Mouse (Mus musculus) cerebellum, adult 9-10 months (tissue): ENCODE results near the gene Fbxo2.
"Not testable (repeated sequence)": the region's sequence is repeated elsewhere in the genome, so short reads cannot be mapped to it uniquely, and the experiment has no call there.

Source experiments
- DNase-seq: peaks from one replicate; pipeline ENCODE4 v3.0.0; 2022

The Fbxo2 gene

DNA sequence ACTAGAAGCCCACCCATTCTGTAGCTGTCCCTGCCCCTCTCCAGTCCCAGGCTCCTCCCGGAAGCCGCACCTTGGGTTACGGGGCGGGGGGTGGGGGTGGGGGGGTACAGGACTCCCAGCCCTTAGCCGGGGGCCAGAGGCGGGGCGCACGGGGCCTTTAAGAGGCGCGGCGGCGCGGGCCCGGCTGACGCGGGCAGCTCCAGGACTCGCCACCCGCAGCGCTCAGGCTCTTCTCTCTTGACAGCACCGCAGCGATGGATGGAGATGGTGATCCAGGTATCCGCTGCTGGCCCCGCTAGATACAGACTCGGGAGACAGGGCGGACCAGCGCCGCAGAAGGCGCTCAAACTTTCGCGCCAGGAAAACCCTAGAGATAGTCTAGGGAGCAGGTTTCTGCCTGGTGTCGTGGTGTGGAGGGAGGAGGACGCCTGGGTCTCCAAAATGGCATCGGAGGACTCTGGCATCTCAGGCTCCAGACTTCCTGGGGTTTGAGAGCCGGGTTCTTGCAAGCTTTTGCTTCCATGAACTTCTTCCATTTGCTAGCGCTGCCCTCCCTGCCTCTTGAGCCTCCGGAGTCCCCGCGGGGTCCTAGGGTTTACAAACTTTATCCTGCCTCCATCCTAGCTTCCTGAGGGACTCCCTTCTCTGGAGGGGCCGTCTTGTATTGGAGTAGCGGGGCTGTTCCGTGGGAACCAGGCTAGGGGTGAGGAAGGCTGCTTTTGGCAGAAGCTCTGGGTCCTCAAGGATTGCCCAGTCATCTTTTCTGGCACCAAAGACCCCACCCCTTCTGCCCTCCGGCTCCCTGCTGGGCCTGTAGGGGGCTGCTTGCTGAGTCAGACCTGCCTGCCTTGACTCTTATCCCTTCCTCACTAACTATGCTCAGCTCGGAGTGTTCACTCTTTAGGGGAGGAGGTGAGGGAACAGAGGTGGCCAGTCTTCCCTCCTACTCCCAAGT, at the start of gene Fbxo2, which contains the start of gene Fbxo44:
Gene Fbxo2, plus strand, starts transcription at position 186 of the 955 bp plus-strand sequence.
Gene Fbxo44, minus strand, starts transcription at position 47 of the 955 bp plus-strand sequence.
- DNase-seq: peak; percentile 76

DNA sequence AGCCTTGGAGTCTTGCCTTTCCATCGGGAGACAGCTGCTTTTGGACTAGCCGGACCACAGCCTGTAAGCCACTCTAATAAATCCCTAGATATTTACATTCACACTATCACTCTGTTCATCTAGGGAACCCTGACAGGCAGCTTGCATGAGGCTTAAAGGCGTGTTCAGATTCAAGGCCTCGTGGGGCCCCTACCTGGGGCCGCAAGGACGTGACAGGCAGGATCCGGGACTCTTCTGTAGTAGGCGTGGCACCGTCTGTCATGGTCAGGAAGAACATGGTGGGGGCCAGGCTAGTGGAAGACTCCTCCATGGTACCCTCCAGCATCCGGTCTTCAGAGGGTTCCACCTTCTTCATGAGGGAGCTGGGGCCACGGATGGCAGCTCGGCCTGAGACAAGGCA, 47.9 kb upstream of the Fbxo2 start:
- no peak for DNase-seq

DNA sequence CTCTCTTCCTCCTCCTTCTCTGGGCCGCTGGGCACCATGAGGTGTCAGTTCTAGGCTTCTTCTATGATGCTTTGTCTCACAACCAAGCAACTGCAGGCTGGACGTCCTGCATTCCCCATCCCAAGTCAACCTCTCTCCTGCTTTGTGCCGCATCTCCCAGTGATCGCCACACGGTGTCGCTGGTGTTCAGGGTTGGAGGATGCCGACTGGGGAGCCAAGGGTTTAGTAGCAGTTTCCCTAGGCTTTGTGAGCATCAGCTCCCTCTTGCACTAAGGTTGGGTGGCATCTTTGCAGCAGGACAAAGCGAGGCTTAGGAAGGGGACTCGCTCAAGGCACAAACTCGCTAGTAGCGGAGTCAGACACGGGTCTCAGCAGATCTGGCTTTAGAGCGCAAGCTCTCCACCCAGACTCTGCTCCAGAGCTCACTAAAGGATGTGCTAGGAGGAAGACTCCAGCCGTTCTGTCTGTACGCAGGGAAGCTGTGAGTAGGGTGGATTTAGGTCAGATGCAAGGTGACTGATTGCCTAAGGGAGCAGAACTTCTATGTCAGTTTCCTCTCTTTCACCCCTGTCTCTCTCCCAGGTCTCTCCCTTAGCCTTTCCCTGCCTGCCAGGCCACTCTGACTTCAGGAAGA, 45.5 kb upstream of the Fbxo2 start:
- peak; percentile 85 for DNase-seq

DNA sequence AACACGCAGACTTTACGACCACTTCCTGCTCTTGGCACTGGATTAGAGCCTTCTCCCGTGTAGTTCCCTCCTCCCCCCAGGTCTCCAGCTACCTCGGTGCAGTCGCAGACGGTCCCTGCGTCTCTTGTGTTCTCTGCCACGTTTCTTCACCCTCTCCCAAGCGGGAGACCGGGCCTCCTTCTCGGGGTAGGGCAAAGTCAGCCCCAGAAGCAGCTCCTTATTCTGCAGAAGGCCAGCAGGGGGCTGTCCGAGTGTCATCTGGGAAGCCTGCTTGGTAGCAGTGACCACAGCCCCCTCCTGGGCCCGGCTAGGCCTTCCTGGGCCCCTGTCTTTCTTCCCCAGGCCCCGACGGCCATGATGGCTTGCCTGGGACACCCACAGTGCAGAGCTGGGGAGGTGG, 45.0 kb upstream of the Fbxo2 start:
- peak; percentile 32 for DNase-seq

DNA sequence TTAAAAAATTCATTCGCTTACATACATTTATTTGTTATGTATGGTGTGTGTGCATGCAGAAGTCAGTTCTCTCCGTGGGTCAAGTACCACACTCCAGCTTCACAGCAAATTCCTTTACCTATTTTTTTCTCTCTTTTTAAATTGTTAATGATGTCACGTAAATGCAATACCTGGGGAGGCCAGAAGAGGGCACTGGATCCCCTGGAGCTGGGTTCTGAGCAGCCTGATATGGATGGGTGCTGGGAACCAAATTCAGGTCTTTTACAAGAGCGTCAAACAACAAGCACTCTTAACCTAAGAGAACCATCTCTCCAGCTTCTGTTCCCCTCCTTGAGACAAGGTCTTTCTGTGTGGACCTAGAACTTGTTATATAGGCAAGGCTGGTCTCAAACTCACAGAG, 43.8 kb upstream of the Fbxo2 start:
- no peak for DNase-seq

DNA sequence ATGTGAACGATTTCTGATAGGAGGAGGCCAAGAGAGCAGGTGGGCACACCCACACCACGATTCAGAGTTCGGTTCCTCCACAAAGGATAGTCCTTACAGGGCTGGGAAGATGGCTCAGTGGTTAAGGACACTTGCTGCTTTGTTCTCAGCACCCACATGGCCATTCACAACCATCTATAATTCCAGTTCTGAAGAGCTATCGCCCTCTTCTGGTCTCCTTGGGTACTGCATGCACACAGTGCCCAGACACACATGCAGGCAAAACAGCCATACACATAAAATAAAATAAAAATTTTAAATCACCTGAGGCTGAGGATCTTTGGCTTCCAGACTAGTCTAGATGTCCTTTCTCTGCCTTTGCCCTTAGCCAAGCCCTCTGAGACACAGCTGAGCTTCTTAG, 43.0 kb upstream of the Fbxo2 start:
- no peak for DNase-seq

DNA sequence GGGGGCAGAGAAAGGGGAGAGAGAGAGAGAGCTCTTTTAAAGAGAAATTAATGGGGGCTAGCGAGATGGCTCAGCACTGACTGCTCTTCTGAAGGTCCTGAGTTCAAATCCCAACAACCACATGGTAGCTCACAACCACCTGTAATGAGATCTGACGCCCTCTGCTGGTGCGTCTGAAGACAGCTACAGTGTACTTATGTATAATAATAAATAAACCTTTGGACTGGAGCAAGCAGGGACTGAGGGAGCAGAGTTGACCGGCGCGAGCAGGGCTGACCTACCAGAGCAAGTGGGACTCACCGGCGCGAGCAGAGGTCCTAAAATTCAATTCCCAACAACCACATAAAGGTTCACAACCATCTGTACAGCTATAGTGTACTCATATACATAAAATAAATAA, 40.8 kb upstream of the Fbxo2 start:
- DNase-seq: not testable (repeated sequence)

DNA sequence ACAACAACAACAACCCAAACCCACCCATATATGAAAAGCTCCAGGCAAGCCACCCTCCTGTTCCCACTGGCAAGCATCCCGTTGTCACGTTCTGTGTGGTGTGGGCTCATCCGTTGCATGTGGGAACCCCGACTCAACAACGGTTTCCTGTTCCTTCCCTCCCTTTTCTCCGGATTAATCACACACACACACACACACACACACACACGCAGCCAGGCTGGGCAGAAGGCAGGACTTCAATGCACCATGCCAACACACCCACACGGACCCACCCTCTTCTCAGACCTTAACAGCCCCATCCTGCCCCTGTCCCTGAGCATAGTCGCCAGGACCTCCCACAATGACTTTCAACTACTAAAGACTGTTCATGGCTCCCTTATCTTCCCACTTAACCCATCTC, 39.9 kb upstream of the Fbxo2 start:
- no peak for DNase-seq

DNA sequence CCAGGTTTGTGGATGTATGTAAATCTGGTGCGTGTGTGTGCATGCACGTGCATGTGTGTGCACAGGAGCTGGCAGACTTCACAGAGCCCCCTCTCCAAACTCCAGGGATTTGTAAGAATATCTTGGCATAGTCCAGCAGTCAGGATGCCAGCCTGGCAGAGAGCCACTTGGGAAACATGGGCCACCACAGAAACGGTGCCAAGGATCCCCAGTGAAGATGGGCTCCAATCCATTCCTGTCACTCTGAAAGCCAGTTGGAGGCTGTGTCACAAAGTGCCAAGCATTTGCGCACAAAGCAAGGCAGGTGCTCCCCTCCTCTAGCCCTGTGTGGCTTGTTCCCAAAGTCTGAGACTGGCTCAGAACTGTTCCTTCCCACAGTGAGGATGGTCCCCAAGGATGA, 39.1 kb upstream of the Fbxo2 start:
- DNase-seq: no peak

DNA sequence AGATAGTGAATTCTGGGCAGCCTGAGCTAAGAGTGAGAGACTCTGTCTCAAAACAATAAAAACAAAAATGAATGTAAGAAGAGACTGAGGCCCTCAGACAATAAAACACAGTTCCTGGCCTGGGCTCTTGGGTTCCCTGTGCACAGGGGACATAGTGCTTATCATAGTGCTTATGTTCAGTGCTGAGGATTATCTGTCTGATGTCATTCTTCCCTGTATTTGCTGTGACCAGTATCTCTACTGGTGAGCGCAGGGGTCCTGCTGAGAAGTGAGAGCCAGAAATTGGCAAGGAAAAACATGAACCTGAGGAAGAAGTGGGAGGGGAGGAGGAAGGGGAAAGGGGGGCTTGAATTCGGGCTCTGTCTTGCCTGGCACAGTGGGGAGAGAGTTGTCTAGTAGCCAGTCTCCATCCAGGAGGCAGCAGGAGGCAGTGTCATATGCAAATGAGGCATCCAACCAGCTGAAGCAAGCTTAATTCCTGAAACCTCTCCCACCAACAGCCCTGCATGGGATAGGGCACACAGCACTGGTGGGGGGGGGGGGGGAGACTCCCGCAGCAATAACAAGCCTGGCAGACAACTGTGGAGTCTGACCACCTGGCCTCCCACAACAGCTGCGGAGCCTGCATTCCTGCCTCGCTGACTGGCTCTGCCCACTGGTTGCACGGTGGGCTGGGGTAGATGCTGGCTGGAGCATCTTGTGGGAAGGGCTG, 38.3 kb upstream of the Fbxo2 start:
- no peak for DNase-seq

DNA sequence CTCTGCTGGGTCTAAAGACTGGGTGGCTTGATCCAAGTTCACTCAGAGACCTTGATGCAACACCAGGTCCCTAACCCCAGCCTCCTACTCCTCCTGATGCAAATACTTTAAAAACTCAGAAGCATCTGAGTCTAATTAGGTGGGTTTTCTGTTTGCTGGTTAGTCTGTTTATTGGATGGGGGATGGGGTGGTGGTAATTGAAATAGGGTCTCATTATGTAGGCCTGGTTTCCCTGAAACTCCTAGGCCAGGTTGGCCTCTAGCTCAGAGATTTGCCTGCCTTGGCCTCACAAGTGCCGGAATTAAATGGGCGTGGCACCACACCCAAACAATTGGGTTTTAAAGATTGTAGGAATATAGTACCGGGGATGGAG, 37.7 kb upstream of the Fbxo2 start:
- no peak for DNase-seq

DNA sequence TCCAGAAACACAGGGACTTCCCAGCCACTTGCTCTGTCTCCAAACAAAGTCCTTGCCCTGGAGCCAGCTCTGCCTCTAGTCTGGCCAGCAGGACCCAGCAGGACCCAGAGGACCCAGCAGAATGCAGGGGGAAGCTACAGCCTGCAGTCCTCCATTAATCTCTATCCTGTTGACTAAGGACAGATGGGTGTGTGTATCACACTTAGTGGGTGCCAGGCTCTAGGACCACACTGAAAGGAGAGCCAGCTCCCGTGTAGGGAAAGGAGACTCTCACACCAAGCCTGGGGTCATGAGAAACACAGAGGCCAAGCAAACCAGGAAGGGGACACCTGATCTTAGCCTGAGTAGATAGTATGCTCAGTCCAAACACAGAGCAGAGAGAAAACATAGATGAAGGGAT, 32.2 kb upstream of the Fbxo2 start:
- no peak for DNase-seq

DNA sequence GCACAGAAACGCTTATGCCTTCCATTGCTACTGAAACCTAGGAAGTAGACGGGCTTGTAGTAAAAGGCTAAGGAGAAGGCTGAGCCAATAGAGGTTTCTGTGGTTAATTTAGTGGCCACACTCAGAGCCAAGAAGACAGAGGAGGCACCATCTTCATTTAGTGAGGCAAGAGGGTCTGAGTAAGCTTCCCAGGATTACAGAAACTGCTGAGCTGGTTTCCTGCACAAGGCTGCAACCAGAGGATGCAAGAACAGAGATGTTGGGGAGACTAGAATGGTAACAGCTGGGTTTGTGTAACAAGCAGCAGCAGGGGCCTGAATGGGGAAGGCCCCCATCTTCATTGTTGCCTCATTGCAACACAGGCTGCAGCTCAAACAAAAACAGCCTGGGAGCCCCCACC, 31.7 kb upstream of the Fbxo2 start:
- no peak for DNase-seq

DNA sequence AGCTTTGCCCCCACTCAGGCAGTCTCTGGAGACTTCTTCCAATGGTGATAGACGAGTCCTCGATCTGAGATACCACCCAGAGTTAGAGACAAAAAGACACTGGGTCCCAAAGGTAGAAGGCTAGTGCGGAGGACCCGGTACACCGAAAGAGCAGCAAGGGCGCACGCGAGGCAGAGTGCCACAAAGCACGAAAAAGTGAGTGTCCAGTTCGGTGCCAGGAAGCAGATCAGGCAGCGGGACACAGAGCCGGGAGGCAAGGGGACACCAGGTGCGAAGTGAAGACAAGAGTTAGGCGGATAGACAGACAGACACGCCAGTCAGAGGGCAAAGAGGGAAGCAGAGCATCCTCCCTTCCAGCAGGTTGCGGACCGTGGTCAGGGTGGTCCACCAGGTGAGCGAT, 30.3 kb upstream of the Fbxo2 start, which contains the start of gene Mad2l2:
Gene Mad2l2, plus strand, starts transcription at position 252 of the 400 bp plus-strand sequence.
- DNase-seq: no peak

DNA sequence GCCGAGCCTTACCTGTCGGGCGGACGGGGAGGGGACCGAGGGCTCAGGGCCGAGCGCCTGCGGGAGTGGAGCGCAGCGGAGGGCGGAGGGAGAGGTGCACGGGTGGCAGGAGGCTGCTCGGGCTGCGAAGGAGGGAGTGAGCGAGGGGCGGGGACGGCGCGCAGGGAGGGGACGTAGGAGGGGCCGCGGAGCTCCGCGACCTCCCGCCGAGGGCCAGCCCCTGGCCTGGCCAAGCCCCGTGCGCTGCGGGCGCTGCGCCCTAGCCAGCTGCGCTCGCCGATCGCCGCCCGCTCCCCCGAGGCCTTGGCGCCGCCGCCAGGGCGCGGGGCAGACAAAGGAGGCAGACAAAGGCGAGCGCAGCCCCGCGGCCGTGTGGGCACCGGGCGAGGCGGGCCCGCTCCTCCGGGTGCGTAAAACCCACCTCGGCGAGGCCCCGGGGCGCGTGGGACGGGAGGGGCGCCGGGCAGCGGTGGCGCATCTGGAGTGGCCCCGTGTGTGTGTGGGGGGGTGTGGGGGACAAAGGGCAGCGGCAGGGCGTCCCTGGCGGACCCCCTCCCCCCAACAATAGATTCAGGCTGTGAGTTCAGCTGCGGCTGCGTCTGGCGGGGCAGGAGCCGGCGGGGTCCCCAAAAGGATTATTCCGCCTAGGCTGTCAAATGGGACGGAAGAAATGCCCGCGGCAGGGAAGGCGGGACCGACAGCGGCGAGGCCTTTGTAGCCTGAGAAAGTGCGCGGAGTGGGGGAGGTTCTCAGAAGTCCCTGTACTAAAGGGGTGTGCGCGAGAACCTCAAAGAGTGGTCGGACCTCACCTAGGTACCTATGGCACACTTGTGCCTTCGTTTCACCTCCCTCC, 29.6 kb upstream of the Fbxo2 start, which contains the start of gene Draxin:
Gene Draxin, minus strand, starts transcription at position 138 of the 853 bp plus-strand sequence.
- DNase-seq: no peak

DNA sequence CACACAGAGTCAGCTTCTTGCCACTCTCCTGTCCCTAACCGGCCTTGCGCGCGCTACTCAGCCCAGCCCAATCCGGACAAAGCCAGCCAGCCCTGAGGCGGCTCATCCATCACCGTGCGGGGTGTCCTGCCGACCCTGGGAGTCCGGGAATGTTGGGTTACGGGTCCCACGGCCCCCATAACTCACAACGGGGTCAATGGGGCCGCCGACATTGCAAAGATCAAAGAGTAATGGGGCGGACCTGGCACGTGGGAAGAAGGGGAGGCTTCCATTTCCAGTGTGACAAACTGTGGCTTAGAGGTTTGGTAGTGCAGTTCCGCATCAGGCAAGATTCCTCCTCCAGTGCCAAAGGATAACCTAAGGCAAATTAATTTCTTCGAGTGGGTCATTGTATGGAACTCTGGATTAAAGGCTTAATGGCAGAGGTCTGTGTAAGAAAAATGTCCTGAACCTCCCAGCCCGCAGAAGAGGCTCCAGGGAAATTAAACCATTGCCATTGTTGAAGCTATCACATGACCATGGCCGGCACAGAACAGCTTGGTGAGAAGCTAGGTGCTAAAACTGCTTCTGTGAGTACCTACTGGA, 28.8 kb upstream of the Fbxo2 start:
- no peak for DNase-seq

DNA sequence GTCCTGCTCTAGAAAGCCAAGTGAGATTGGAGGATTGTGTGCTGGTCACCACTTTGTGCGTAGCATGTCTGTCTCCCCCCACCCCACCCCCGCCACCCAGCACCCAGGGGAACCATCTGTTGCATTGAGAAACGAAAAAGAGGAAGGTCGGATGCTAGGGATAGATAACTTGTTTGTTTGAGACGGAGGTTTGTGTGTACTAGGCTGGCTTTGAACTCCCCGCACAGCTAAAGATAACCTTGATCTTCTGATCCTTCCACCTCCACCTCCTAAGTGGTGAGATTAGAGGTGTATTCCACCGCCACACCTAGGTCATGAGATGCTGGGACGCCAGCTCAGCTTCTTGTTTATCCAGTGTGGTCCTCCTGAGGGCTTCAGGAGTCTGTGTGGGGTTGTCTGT, 25.4 kb upstream of the Fbxo2 start:
- DNase-seq: no peak

DNA sequence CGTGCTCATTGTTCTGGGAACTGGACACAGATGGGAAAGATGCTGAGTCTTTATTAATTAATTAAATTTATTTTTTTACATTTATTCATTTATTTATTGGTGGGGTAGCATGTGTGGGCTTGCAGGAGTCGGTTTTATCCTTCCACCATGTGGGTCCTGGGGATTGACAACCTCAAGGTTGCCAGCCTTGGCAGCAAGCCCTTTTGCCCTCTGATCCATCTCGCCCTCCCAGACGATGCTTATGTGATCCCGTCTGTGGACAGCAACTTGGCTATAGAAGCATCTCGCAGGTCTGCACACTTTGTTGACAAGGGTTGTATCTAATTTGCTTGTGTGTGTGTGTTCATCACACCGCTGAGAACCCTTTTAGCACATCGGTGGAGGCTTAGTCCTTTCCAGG, 22.9 kb upstream of the Fbxo2 start:
- DNase-seq: peak; percentile 26

DNA sequence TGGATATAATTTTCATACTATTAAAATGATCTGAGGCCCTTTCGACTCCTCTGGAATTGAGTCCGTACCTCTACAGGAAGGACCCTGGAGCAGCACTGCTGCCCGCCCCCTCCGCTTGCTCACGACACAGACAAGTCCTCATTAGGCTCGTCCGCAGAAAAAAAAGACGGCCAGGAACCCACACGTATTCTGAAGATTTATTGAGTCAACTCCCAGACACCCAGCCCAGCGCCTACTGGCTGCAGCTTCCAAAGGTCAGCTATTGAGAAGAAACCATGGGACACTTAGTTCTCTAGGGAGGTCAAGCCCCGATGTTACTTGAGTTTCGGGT, 20.7 kb upstream of the Fbxo2 start:
- no peak for DNase-seq

DNA sequence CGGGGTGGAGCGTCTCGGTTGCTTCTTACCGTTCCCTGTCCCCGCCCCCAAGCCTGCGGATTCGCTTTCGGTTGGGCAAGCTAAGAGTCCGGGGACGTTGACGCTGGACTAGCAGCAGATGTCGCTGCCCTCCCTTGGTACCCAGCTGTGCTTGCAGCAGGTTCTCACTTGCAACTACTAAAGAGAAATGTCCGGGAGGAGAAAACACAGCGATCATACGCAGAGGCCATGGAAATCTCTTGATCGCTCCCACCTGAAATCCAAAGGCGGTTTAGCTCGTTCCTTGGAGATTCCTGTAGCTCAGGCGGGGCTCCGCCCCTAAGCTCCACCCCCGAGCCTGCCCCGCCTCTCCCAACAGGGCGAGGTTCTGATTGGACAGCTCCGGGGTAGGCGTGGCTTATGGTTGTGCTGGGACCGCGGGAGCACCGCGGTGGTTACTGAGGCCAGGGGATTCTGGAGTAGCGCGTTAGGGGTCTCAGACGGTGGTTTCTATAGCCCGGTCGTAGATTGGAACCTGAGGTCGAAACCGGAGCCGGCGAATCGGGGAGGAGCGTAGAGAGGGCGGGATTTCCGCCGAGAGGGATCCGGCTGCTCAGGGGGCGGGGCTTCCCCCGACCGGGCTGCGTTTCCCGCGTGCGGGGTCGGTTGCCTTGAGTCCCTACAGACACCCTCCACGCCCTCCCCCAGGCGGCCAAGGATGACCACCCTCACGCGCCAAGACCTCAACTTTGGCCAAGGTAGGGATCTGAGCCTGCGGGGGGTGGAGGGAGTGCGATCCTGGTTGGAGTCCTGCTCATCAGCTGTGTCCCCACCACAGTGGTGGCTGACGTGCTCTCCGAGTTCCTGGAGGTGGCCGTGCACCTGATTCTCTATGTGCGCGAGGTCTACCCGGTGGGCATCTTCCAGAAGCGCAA, 20.1 kb upstream of the Fbxo2 start:
- peak; percentile 97 for DNase-seq

DNA sequence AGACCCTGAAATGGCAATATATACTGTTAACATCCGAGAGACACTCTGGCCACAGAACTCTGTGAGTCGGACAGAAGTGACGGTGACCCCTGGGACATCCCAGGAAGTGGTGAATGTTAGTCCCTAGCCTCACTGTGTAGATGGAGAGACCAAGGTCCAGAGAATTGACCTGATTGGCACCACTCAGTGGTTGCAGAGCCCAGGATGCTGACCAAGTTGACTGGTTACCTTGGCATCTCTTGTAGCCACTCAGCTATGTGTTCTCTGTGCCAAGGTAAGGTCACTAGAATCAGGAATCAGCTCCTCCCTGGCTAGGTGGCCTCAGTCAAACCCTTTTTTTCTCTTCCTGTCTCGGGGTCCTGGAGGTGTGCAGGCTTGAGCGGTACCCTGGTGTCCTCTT, 16.7 kb upstream of the Fbxo2 start:
- no peak for DNase-seq
